Mouse (Mus musculus) bone marrow macrophage, adult 2 months (primary cell): Measurements from ENCODE around the gene Hipk2.

Experiments used
- CTCF ChIP-seq: IDR thresholded peaks from 2 replicates; pipeline ENCODE4 v1.5.1; 2012; ENCODE audit warnings: low read depth, mild to moderate bottlenecking, low read length, moderate library complexity
- POLR2A ChIP-seq: IDR thresholded peaks from 2 replicates; pipeline ENCODE4 v1.6.1; 2012; ENCODE audit warnings: mild to moderate bottlenecking, low read depth, low read length, borderline replicate concordance

- TF ChIP-seq CTCF (no peak), POLR2A (no peak)
Observed at GRCm38 (mm10) chr6:38823827-38824226, 52.1 kb downstream of the Hipk2 start.
